Mouse (Mus musculus): Measurements from ENCODE around the gene Rrm1.
"Not testable (repeated sequence)": the region's sequence is repeated elsewhere in the genome, so short reads cannot be mapped to it uniquely, and the experiment has no call there.

The Rrm1 gene

GRCm38 (mm10) chr7:102478425-102478824, 36.9 kb downstream of the Rrm1 start:
- no peak for DNase-seq

GRCm38 (mm10) chr7:102478926-102479325, 37.4 kb downstream of the Rrm1 start:
- no peak for DNase-seq

- DNase-seq = peak; percentile 74
Measured at GRCm38 (mm10) chr7:102479368-102480078, 38.0 kb downstream of the Rrm1 start.

- DNase-seq = no peak
Measured at GRCm38 (mm10) chr7:102480821-102481220, 39.3 kb downstream of the Rrm1 start.

GRCm38 (mm10) chr7:102481579-102481978, 40.1 kb downstream of the Rrm1 start, which contains the start of gene Olfr543:
Gene Olfr543 (minus strand): TSS chr7:102481679.
- no peak for DNase-seq

DNA sequence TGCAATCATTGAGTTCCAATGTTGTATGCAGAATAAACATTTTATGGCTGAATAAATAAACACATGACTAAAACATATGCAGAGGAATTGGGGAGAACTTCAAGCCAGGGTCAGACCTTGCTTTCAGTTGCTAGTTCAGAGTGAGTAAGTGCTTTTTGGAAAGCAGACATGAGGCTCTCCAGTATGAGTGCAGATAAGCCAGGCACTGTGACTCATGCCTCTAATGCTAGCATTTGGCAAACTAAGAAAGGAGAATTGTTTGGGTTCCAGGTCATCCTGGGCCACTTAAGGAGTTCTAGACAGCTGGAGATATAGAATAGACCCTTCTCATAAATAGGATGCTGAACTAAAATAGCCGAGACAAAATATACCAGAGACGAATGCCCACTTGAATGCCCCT, 42.2 kb downstream of the Rrm1 start:
- DNase-seq = no peak

- DNase-seq = not testable (repeated sequence)
Measured at GRCm38 (mm10) chr7:102484766-102485165, 43.3 kb downstream of the Rrm1 start.

GRCm38 (mm10) chr7:102486105-102486504, 44.6 kb downstream of the Rrm1 start:
- DNase-seq = no peak

DNA sequence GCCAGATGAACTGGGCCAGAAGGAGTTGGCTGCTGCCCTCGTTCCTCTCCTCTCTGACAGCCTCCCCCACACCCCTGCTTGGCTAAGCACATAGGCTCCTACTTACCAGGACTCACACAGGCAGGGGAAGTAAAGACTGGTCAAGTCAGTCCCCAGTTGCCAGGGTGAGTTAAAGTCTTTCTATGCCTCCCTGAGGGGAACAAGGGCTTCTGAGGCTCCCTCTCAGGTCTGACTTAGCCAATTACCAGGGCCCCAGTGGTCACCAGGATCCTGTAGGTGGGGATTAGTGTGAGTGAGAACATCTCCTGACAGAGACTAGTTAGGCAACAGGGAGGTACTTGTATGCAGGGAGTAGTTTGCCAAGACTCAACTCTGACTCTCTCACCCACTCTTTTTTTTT, 46.7 kb downstream of the Rrm1 start, which contains the start of gene Olfr544:
TSS of gene Olfr544 (minus strand) at position 153 of the 400 bp plus-strand sequence.
- DNase-seq = no peak

DNA sequence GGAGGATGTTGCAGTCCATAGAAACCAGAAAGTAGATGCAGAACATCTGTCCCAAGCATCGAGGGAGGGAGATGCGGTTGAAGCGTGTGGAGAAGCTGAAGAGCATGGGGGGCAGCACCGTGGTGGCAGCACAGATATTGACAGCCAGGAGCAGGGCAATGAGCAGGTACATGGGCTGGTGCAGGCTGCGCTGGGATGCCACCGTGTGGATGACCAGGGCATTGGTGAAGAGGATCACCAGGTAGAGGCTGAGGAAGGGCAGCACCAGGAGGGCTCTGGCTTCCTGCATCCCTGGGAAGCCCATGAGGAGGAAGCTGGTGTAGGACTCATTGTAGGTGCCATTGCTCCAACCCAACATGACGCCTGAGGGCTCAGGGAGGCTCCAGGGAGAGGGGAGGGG, 52.9 kb downstream of the Rrm1 start:
- DNase-seq = not testable (repeated sequence)

DNA sequence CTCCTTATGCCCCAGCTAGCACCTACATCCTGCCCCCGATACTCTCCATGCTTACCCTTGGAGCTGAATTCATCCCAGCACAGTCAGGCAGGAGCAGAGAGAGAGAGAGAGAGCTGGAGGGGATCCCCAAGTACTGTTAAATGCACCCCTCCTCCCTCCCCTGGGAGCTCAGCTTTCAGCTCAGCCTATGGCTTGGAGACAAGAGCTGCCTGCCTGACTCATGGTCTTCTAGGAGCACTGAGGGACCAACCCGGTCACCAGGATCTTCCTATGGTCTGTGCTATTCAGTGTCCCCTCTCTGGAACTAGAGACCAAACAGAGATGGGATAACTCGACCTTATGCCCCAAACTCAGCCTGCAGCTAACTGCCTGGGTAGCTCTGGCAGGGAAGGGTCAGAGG, 58.0 kb downstream of the Rrm1 start, which contains the start of gene Olfr545:
TSS of gene Olfr545 (minus strand) at position 101 of the 400 bp plus-strand sequence.
- DNase-seq = no peak

DNA sequence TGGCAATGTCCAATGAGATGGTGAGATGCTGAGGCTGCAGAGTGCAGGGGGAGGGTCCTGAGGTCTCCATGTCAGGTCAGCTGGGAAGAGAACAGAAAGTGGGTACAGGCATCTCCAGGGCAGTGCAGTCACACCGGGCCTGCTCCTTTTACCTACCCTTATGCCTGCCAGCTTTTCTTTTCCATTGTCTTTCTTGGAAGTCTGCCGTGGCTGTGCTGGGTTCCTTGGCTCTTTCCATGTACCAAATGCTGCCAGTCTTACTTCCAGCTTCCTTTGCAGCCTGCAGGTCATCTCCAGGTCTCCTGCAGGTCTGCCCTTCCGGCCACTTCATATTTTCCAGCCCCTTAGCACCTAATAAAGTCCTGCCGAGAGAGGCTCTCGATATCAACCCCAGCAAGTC, 60.5 kb downstream of the Rrm1 start:
- no peak for DNase-seq

GRCm38 (mm10) chr7:102506848-102507247, 65.4 kb downstream of the Rrm1 start:
- peak; percentile 75 for DNase-seq

- DNase-seq = no peak
Measured at GRCm38 (mm10) chr7:102508066-102508465, 66.6 kb downstream of the Rrm1 start.

DNA sequence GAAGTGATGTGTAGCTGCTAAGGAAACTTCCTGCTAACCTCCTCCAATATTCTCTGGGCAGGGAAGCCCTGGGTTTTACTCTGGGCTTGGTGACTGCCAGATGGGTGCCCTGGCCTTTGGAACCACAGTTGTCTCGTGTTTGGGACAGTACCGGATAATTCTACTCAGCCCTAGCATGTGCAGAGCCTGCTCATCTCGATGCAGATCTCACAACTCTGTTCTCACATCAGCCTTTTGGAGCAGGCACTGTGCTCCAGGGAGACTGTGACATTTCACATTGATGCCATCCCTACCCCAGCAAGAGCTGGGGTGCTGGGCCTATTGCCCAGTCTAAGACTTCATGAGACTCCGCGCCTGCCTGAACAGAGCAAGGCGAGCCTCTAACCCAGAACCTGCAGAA, 67.2 kb downstream of the Rrm1 start:
- no peak for DNase-seq

GRCm38 (mm10) chr7:102509726-102510125, 68.2 kb downstream of the Rrm1 start:
- no peak for DNase-seq

DNA sequence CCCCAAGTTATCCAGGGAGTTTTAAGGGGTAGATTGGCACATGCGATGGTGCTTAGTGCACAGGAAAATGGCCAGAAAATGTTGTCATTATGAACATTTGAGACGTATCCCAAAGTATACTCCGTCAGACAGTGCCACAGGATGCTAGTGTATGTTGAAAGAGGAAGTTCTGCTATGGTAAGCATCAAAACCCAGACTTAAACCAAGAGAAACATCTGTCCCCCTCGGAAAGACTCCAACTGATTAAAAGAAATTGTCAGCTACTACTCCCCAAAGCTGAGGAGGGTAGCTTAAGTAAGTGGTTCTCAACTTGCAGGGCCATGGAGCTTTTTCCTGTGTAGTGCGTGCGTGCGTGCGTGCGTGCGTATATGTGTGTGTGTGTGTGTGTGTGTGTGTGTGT, 70.4 kb downstream of the Rrm1 start:
- DNase-seq = no peak

DNA sequence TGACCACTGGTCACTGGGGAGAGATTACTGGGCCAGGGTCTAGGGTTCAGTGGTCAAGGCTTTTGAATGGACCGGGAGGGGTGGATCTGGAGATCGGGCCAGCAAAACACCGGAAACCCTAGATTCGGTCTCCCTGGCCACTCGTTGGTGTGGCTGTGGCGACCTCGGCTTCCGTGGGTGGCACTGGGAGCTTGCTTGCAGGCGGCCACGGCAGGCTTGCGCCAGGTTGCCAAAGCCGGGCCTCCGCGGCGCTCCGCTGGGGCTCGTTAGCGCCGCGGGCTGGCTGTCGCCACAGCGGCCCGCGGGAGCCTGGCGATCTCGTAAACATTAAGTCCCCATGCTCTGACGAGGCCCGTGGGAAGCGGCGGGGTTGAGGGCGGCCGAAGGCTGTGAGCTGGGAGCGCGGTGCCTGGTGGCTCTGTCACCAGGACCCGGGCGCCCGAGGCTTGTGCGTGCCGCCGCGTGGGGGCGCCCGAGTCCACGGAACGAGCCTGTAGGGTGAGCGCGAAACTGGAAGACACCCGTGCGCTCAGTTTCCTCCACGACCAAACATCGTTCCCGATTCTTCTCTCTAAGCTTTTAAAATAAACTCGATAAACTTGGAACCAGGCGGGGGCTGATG, 71.4 kb downstream of the Rrm1 start:
- DNase-seq = peak; percentile 91

DNA sequence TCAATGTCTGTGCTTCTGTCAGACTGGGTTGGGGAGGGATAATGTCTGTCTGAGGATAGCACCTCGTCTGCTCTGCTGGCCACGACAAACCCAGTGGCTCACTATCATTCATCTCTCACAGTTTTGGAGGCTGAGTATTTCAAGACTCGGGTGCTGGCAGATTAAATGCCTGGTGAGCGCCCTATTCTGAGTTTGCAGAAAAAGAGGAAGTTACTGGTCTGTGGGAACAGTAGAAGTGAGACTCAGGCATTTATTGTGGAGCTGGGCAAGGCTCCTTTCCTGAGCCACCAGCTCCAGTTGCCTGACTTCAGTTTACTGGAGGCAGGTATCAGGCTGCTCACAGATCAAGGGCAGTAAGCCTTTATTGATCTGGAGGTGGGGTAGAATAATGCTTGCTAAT, 72.6 kb downstream of the Rrm1 start:
- DNase-seq = no peak

DNA sequence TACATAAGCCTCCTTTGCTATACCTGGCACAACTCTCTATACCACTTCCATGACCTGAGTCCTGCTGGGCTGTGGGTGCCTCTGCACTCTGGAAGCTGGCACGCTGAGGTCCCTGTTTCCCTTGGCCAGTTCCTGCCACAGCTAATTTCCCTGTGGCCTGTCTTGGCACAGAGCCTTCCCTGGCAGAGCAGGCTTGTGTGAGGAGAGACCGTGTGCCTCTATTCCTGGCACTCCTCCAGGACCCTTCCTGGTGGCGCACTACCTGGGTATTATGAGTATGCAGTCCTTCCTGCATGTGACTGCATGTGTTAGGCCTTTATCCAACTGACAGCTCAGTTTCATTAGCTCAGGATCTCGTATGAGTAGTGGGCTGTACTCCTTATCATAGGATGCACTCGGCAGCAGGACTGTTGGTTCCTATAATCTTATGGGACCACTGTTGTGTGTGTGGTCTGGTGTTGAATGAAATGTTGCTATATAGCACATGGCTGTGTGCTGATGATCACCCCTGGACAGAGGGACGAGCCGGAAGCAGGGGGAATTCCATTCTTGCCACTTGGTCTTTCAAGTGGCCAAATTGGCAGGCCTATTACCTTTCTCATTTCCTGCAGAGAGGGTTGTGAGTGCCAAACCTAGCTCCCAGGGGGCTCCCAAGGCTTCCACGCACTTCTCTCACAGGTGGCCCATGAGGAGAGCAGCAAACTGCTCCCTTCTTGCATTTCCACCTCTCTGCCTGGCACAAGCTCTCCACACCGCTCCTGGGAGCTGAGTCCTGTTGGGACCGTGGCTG, 75.0 kb downstream of the Rrm1 start:
- DNase-seq = peak; percentile 2

DNA sequence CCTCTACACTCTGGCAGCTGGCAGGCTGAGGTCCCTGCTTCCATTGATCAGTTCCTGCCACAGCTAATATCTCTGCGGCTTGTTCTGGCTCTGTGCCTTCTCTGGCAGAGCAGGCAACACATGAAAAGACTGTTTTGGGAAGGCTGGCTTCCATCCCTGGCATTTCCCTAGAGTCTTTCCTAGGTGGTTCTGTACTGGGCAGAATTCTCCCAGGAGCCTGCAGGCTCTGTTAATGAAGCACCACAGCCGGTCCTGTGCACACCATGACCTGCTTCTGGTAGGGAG, 75.5 kb downstream of the Rrm1 start:
- no peak for DNase-seq
